Mouse (Mus musculus) granulocyte monocyte progenitor cell, adult 5-6 weeks (primary cell): ENCODE measurements at regions not wholly inside any gene's neighbourhood (a gene's known extent, or its start where the extent isn't known, plus 50 kb on each side); places are given as distances from the start of the nearest gene placed in this dataset.

Source experiments
- ATAC-seq: replicated peaks from 2 replicates; pipeline ENCODE4 v1.8.0; 2016; ENCODE audit warnings: mild to moderate bottlenecking, moderate TSS enrichment, inconsistent platforms; ENCODE audit not compliant: poor library complexity, severe bottlenecking

GRCm38 (mm10) chr4:62755237-62755900 lies 195.7 kb downstream of the Rgs3 start:
- 0 out of 2 replicates have a peak, but pooled peaks have one; percentile 12 for ATAC-seq

GRCm38 (mm10) chr4:62756721-62757206 lies 197.1 kb downstream of the Rgs3 start:
- peak; percentile 58 for ATAC-seq

- no peak for ATAC-seq
These were observed 201.3 kb downstream of the Rgs3 start for GRCm38 (mm10) chr4:62760748-62761604.

DNA sequence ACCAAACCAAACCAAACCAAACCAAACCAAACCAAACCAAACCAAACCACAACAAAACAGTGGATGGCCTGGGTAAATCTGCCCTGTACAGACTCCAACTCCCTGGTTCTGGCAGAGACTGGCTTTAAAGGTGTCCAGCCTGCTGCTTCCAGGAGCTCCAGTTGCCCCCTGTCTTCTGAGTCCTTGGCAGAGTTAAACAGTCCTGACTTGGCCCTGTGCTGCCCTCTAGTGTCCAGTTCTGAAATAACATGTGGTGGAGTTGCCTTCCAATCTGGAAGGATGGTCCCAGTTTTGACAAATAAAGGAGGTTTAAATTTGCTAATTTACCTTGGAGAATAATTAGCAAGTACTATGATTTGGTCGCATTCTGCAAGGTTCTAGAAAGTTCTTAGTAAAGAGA lies 202.0 kb downstream of the Rgs3 start:
- ATAC-seq = peak; percentile 67

- peak; percentile 92 for ATAC-seq
These were observed 201.4 kb upstream of the Zfp618 start for GRCm38 (mm10) chr4:62763990-62764389.

DNA sequence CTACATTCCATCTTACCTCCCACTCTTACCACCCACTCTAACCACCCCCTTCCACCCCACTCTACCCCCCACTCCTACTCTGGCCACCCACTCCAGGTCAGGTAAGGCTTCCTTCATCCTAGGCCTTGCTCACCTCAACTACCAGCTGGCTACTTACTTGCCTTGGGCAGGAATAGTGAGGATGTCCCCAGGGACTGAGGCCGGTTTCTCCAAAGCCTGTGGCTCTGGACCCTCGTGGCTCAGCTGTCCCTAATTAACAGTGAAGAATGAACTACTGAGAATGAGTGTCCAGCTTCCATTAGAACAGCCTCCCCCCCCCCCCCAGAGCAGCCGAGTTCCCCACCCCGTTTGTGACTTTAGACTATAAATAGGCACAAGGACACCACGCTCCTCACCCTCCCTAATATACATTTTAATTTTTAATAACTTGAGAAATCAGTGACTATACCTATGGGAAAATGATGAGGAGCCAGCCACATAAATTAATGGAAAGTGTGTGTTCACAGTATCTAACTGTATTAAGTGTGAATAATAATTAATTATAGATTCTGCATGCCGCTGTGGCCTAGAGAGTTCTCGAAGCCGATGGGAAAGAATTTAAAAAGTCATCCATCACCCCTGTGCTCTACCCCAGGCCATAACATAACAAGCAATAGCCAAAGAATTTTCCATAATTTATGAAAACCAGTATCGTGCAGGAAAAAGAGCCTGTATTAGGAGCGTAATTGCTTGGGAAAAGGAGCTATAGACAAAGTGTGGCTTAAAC lies 195.7 kb upstream of the Zfp618 start:
- no peak for ATAC-seq

- ATAC-seq = peak; percentile 54
These were observed 190.3 kb upstream of the Zfp618 start for GRCm38 (mm10) chr4:62775005-62775609.

- no peak for ATAC-seq
These were observed 188.5 kb upstream of the Zfp618 start for GRCm38 (mm10) chr4:62776881-62777280.

- ATAC-seq = no peak
These were observed 187.9 kb upstream of the Zfp618 start for GRCm38 (mm10) chr4:62777436-62777835.

- ATAC-seq = no peak
These were observed 186.8 kb upstream of the Zfp618 start for GRCm38 (mm10) chr4:62778621-62779020.

DNA sequence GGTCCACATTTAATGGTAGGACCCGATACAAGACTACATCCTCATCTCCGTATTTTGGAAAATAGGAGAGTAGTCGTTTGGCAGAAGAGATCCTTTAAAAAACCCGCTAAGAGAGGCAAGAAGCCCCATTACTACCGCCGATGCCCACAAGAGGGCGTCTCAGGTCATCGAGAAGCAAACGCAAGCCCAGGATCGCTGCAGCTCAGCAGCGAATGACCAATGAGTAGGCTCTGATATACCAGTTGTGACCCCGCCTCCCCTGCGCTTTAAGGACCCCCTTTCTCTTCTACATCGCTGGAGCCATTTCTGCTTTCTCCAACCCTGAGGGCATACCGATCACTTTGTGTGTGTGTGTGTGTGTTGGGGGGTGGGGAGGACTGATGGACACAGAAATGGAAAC lies 185.0 kb upstream of the Zfp618 start:
- ATAC-seq = peak; percentile 93

DNA sequence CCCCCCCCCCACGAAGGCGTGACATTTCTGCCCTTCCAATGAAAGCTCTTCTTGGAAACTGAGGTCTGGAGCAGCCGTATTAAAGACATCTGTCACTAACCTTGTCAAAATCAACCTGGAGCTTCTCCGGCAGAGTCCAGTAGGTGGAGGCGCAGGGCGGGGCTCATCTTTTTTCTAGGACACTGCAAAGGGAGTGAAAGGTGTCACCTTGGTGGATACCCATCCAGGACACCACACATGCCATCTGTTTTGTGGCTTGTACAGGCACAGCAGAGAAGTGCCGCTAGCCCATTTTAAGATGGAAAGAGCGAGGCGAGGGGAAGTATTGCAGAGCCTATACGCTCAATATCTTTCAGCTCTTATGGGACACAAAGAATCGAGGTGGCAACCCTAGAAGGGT lies 184.5 kb upstream of the Zfp618 start:
- ATAC-seq = no peak

DNA sequence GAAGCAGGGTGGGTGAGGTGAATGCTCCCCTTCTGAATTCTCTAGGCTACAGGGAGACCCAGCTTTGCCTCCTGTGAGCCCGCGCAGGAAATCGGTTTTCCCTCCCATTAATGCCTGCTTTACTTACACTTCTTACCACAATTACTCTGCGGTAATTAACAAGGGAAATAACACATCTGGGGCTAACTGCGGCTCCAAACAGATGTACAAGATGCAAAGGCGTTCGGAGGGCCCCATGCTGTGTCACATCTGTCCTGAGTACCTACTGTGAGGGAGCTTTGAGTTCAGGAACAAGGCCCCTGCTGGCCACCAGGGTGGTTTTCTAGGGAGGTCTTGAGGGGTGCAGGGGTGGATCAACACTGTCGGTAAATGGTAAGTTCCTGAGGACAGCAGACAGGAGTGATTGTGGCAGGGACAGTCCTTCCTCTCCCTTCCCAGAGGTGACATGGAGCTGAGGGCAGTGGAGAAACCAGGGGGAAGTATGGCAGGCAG lies 184.0 kb upstream of the Zfp618 start:
- peak; percentile 22 for ATAC-seq

DNA sequence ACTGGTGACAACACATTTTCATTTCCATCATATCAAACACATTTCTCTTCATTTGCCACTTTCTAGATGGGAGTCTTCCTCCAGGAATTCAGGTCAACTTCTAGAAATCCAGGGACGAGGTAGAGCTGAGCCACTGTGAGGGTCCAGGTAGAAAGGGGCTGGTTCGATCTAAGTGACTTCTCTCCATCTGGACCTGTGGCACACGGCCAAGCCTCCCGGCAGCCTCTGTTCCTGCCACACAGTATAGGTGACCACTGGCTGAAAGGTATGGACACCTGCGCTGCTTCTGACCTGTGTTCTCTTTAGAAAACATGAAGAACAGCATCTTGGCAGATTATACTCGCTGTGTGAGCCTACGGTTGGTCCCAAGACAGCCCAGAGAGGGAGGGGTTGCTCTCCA lies 179.7 kb upstream of the Zfp618 start:
- no peak for ATAC-seq

DNA sequence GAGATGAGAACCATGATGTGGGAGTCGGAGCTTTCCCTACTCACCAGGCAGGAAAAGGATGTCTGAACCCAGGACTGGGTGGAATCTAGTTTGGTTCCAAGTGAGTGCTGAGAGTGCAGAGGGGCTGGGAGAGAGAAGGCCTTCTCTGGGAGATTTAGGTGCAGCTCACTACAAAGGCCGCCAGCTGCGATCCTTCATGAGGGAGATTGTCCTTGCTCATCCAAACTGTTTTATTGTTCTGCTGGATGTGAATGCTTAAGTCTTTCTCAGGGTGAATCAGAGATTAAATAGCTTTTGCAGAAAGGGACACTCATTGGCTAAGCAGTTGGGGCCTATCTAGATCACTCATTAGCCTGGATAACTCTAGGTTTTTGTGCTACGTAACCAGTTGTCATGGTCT lies 175.7 kb upstream of the Zfp618 start:
- ATAC-seq = no peak

GRCm38 (mm10) chr4:62793582-62793981 lies 171.8 kb upstream of the Zfp618 start:
- peak; percentile 69 for ATAC-seq

DNA sequence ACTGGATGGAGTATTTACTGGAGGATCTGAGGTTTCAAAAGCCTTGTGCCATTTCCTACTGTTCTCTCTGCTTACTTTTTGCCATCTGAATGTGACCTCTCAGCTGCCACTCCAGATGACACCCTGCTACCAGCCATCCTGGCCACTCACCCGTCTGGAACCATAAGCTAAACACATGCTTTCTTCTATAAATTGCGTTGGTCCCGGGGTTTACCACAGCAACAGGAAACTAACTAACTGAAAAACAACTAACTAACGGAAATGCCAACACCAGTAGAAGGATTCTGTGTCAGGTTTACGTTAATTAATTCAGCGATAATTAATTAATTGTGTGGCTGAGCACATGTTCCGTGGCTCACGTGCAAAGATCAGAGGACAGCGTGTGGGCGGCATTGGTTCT lies 169.8 kb upstream of the Zfp618 start:
- no peak for ATAC-seq

DNA sequence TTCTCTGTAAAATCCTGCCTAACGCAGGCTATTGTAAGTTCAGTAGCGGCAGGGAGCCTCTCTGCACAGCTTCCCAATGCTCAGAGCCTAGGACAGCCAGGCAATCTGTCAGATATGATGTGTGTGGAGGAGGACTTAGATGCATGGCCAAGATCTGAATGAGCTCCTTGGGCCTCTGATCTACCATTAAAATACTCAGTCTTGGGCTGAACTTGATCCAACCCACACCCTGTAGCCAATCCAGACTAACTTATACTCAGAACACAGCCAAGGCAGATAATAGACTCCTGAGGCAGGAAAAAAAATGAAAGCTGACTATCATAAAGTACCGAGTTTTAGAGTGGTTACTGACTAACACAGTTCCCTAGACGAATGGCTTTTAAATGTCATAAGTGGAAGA lies 165.4 kb upstream of the Zfp618 start:
- no peak for ATAC-seq

GRCm38 (mm10) chr4:62805841-62806240 lies 159.5 kb upstream of the Zfp618 start:
- 0 out of 2 replicates have a peak, but pooled peaks have one; percentile 23 for ATAC-seq

GRCm38 (mm10) chr4:62806786-62807185 lies 158.6 kb upstream of the Zfp618 start:
- ATAC-seq = peak; percentile 91
